Mouse (Mus musculus) gastrocnemius, adult 8-10 months (tissue): Measurements from ENCODE around the gene Srp14. TPM values are rescaled to one million over a fixed set of nuclear protein-coding genes. Genes with fewer than 3 reads are reported as not detected.

Experiments
- DNase-seq, 2 experiments: peaks; one replicate each; pipeline ENCODE4 v3.0.0; 2022; ENCODE audit warnings: low spot score in 2 of 2
- total RNA-seq, 4 experiments: library from RNA; stranded (reverse); gene quantifications; 2 replicates each; pipeline ENCODE4 v1.2.4; 2022

Gene Srp14
- total RNA-seq, 4 experiments from 2014 or later, result 139 to 157 (median 152) TPM

- DNase-seq, result peak; percentile 40 to 48
These were observed 11.0 kb upstream of the Srp14 start for GRCm38 (mm10) chr2:118490241-118491091.

- no peak for DNase-seq
These were observed 8.3 kb upstream of the Srp14 start for GRCm38 (mm10) chr2:118487806-118488205.

GRCm38 (mm10) chr2:118486933-118487332, 7.4 kb upstream of the Srp14 start:
- DNase-seq, result peak; percentile 64 to 69

GRCm38 (mm10) chr2:118485415-118485814, 5.9 kb upstream of the Srp14 start:
- no peak for DNase-seq

- no peak for DNase-seq
These were observed 4.9 kb upstream of the Srp14 start for GRCm38 (mm10) chr2:118484386-118484898.

GRCm38 (mm10) chr2:118483032-118483431, 3.5 kb upstream of the Srp14 start:
- no peak for DNase-seq

- no peak for DNase-seq
These were observed 1.4 kb upstream of the Srp14 start for GRCm38 (mm10) chr2:118480886-118481285.

GRCm38 (mm10) chr2:118478833-118479549, 520 bp downstream of the Srp14 start:
- DNase-seq, result no peak

GRCm38 (mm10) chr2:118468354-118468753, 11.2 kb downstream of the Srp14 start:
- DNase-seq, result no peak

GRCm38 (mm10) chr2:118466601-118467000, 12.9 kb downstream of the Srp14 start:
- DNase-seq, result no peak

GRCm38 (mm10) chr2:118465894-118466293, 13.6 kb downstream of the Srp14 start:
- DNase-seq, result no peak

GRCm38 (mm10) chr2:118464450-118464849, 15.1 kb downstream of the Srp14 start:
- DNase-seq, result no peak

- DNase-seq, result no peak
These were observed 16.0 kb downstream of the Srp14 start for GRCm38 (mm10) chr2:118463480-118463879.

- no peak for DNase-seq
These were observed 17.9 kb downstream of the Srp14 start for GRCm38 (mm10) chr2:118461480-118462165.

- no peak for DNase-seq
These were observed 21.8 kb downstream of the Srp14 start for GRCm38 (mm10) chr2:118457463-118458261.

- DNase-seq, result no peak
These were observed 22.5 kb downstream of the Srp14 start for GRCm38 (mm10) chr2:118457029-118457428.

GRCm38 (mm10) chr2:118451056-118451455, 28.5 kb downstream of the Srp14 start:
- no peak for DNase-seq

GRCm38 (mm10) chr2:118448181-118448580, 31.3 kb downstream of the Srp14 start:
- no peak for DNase-seq

GRCm38 (mm10) chr2:118445696-118446674, 33.5 kb downstream of the Srp14 start:
- no peak for DNase-seq

GRCm38 (mm10) chr2:118442723-118443122, 36.8 kb downstream of the Srp14 start:
- no peak for DNase-seq
